Mouse (Mus musculus): ENCODE data around the gene Fam126a.

- TF ChIP-seq POLR2A (IDR thresholded peaks at IDR 0.05; ENCODE audit: borderline replicate concordance, extremely low read depth, insufficient read depth, insufficient read length, poor library complexity, severe bottlenecking) (no peak), CTCF (IDR thresholded peaks at IDR 0.05; ENCODE audit: borderline replicate concordance, extremely low read depth, insufficient read depth, insufficient read length) (no peak)
Observed at GRCm38 (mm10) chr5:24024957-24025356, 5.5 kb downstream of the Fam126a start.
